Mouse (Mus musculus) kidney, postnatal 14 days (tissue): Measurements from ENCODE around the gene March2.

Experiments
- DNase-seq: peaks from one replicate; pipeline ENCODE4 v3.0.0; 2022; ENCODE audit warnings: mixed read lengths

Gene March2

DNA sequence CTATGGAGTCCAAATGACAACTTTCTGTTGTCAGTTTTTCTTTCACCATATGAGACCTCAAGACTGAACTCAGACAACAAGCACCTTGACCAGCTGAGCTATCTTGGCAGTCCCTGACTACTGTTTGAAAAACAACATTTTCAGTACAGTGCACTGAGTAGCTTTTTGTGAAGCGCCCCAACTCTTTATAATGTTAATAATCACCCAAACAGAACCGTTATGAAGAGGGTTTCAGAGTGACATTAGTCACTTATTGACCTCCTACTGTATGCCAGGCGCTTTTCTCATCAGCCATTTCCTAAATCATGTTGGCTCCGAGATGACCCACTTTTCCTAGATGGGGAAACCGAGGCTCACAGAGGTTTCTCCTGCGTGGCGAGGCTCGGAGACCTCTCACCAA is 488 bp downstream of the March2 start:
- DNase-seq: no peak

DNA sequence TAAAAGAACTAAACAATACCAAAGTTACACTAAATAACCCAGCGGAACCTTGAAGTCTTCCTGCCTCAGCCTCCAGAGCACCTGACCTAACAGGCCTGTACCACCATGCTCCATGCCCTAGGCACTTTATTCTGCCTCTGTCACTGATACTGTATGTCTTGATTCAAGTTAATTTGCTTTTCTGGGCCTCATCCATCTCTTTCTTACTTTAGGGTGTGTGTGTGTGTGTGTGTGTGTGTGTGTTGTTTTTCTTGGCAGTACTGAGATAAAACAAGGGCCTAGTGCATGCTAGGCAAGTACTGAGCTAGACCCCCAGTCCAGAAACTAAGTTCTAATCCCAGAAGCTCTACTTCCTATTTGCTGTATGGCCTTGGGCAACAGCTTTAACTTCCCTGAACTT is 1.2 kb downstream of the March2 start:
- no peak for DNase-seq

DNA sequence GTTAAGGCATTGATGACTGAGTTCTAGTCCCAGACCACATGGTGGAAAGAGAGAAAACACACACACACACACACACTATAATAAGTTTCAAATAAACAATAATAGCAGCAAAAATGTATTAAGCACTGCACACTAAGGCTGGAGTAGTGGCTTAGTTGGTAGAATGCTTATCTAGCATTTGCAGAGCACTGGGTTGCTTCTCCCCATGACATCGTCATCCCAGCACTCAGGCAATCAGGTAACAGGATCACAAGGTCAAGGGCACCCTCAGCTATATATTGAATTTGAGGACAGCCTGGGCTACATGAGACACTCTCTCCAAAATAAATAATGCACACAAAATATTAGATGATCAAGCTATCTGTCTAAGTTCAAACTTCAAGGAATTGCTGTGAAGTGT is 3.7 kb downstream of the March2 start:
- DNase-seq: no peak

DNA sequence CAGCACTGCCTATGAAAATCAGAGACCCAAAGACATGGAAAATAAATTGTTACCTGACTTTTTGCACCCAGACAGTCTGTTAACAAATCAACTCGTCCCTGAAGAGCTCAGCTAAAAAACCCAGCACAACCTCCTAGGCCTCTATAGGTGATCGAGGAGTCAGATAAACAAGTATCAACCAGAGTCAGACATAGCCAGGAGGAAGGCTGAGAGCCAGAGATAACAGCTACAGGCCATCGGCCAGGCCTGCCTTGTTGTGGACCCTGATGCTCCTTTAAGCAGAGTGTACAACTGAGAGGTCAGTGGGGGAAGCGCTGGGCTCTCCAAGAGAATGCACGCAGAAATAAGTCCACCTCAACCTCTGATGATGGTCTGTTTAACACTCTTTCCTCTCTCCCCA is 5.2 kb downstream of the March2 start:
- DNase-seq: no peak

DNA sequence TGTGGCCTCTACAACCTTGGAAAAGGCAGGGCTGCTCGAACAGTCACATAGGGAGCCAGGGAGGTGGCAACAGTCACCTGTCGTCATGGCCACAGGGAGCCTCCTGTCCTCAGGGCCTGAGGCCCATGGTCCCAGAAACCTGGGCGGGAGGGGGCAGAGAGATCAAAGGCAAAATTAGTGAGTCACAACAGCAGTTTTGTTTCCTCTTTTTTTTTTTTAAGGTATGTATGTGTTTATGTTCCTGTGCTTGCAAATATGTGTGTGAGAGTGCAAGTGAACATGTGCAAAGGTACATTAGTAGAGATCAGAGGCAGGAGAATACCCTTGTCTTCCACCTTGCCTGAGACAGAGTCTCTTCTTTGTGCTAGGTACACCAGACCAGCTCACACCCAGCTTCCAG is 8.6 kb downstream of the March2 start:
- DNase-seq: no peak

DNA sequence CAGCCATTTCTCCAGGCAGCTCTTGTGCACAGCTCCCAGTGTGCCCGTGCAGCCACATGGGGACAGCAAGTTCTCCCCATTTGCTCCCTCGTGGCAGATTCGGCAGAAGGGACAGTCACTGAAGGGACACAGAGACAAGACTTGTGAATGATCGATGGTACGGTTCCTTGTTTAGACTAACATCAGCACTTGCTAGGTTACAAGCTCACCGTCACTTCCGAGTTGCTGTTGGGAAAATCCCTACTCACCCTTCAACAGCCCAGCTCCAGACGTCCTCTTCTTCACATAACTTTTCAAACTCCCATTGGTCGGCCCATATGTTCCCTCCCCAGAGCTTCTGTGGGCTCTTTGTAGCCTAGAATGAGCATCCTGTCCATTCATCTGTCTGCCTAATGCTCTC is 15.4 kb downstream of the March2 start:
- DNase-seq: no peak

DNA sequence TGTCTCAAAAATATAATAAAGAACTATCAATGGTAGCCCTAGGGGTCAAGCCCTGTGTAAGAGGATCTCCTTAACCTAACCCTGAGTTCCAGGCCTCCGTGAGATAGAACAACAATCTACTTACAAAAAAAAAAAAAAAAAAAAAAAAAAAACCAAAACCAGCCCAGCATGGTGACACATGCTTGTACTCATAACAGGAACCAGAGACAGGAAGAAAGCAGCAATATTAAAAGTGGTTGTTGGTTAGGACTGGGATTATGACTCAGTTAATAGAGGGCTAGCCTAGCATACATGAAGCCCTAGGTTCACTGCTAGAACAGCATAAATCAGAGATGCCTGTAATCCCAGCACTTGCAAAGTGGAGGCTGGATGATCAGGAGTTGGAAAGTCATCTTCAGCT is 16.3 kb downstream of the March2 start:
- DNase-seq: no peak

DNA sequence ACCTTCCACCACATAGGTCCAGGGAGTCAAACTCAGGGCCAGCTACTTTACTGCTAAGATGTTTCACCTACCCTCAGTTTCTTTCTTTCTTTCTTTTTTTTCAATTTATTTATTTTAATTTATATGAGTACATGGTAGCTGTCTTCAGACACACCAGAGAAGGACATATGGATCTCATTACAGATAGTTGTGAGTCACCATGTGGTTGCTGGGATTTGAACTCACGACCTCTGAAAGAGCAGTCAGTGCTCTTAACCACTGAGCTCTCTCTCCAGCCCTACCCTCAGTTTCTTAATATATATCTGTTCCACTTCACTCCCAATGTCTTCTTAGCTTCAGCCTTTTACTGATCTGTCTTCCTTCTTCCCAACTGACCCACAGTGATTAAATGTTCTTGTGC is 23.0 kb downstream of the March2 start:
- no peak for DNase-seq

DNA sequence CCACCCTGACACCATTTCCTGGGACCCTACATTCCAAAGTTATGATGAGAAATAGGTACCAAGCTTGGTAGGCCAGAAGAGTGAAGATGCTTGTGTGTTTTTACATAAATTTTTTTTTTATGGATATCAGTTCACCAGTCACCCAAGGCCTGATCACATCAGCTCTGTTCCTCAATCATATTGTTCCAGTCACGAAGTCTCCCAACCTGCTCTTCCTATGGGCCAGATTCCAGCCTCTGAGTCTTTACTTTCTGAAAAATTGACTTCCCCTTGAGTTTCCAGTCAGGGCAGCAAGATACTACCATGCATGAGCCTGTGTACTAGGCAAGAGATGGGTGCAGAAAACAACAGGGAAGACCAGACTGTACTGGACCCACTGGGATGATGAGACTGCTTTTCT is 31.7 kb downstream of the March2 start, which contains the start of gene Hnrnpm:
Gene Hnrnpm, minus strand, starts transcription at position 101 of the 400 bp plus-strand sequence.
- DNase-seq: no peak

DNA sequence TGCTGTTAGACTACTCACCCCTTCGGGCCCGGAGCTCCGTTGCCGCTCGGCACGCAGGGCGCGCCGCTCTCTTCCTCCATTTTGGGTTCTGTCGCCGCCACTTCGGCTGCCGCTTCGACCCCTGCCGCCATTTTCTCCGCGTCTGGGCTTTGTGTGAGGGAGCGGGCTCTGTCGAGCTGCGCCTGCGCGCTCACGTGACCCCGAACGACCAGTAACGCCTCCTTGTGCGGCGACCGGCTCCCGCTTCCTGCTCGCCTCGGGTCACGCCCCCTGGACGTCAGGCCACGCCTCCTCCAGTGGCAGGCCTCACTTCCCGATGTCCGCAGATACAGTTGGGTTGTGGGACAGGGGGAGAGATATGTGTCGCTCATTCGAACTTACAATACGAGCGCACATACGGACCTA is 33.2 kb downstream of the March2 start:
- DNase-seq: peak; percentile 99

DNA sequence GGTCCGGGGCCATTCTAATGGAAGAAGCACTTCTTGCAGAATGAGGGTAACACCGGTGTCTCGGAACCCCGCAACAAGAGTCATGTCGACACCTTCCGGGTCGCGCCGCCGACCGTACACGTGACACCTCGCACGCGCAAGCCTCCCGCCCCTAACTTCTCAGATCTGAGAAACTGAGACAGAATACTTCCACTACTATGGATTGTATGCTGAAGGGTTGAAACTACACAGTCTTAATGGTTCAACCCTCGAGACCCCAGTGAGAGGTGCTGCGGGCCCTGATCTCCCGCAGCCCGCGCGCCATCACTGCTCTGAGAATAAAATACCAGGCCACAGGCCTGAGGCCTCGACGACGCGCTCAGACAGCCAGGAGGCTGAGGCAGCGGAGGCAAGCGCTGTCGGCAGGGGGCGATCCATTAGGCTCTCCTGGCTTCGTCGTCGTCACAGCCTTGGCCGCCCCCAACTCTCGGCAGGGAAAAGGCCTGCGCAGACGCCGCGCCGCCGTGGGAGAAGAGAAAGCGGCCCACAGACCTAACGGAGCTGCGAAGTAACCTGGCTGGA is 33.7 kb downstream of the March2 start:
- peak; percentile 73 for DNase-seq

DNA sequence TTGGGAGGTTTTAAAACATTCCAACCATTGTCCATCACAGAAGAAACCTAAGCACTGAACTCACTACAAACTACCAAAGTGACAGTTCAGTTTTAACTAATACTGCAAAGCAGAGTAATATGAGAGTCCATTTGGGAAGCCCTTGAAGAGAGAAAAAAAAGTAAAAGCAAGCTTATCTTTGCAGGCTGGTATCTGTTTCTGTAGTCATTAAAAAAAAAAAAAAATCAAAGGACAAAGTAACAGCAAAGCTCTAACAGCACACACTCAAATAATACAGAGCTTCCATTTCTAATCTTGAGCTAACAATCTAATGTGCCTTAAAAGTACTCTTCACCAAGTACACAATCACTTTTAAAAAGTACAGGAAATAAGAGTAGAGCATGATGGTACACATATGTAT is 36.7 kb downstream of the March2 start:
- DNase-seq: no peak

DNA sequence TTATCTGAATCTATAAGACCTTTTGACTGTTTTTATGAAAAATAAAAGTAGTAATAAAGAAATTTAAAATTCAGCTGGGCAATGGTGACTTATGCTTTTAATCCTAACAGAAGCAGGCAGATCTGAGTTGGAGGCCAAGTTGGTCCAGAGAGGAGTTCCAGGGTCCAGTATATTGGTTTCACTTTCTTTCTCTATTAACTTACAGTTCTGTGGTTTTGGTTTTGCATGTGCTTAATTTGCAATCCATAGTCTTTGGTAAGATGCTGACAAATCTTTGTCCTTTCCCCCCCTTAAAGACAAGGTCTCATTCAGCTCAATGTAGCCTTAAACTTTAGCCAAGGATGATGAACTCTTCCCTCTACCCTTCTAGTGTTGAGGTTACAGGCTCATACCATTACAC is 39.7 kb downstream of the March2 start:
- no peak for DNase-seq

DNA sequence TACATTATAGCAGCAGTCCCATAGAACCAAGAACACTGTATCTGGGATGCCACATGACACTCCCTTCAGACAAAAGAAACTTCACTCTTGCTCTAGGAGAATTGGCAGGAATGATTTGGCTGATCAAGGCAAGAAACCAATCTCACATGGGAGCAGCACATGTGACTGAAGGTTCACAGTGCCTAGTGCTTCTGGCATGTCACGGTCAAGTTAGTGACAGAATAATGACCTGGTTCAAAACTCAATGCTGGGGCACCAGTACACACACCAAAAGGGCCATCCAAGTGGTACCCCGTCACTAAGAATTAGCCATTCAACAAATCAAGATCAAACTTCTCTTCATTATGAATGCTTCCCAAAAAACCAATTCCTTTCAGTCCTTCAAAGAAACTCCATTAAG is 42.4 kb downstream of the March2 start:
- DNase-seq: no peak

DNA sequence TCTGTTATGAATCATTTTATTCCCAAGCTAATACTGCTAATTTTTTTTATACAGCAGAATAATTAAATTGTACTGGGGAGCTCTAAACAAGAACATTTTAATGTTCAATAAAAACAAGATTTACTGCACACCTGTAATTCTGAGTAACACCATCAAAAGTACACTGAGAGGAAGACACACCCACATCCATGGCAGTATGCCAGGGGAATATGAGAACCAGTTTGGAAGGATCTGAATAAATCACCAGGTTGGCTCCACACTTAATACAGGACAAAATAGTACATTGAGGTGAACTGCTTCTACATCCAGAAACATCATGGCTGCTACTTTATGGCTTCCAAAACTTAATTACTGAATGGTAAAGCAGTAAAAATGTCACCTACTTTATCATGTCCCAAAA is 43.0 kb downstream of the March2 start:
- DNase-seq: peak; percentile 64

DNA sequence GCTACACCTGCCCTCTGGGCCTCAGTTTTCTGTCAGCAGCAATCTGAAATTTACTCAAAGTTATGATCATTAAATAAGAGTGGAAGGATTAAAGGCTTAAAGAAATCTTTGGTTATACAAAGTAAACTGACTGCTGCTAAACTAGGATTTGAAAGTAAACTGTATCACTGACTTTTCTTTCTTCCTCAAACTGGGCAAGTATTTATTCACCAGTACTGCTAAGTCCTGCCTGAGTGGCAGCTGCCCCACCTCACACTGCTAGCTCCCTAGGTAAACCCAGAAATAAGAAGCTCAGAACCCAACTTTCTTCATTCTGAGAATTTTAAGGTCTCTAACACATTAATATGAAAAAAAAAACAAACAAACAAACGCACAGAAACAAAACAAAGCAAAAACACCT is 44.6 kb downstream of the March2 start:
- no peak for DNase-seq

DNA sequence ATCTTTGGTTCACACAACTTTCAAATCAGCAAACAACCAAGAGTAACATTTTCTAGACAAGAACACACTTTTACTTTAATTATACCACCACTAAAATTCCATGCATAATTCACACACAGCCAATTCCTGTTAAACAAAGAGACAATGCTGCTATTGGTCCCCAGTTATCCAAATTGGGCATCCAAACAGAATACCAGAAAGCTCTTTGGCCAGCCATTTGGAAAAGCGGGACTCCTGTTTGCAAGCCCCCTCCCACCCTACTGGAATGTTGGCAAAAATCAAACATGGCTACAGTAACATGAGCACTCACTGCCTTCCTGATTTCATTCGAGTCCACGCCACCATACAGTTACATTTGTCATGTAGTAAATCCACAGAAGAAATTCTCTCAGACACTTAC is 48.8 kb downstream of the March2 start:
- no peak for DNase-seq

DNA sequence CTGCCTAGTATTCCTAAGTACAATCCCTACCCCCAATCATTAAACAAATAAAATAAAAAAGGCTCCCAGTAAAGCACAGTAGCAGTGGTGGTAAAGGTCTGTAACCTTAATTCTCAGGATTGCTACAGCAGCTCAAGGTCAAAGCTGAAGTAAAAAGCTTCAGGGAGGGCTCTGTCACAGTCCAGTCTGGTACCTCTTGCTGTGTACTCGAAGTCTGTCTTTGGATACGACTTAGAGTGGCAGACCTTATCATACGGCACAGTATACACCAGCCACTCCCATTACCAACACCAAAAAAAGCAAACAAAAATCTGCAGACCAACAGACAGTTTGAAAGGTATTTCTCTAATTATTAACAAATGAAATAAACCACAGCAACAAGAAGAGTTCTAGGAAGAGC is 51.7 kb downstream of the March2 start:
- no peak for DNase-seq

DNA sequence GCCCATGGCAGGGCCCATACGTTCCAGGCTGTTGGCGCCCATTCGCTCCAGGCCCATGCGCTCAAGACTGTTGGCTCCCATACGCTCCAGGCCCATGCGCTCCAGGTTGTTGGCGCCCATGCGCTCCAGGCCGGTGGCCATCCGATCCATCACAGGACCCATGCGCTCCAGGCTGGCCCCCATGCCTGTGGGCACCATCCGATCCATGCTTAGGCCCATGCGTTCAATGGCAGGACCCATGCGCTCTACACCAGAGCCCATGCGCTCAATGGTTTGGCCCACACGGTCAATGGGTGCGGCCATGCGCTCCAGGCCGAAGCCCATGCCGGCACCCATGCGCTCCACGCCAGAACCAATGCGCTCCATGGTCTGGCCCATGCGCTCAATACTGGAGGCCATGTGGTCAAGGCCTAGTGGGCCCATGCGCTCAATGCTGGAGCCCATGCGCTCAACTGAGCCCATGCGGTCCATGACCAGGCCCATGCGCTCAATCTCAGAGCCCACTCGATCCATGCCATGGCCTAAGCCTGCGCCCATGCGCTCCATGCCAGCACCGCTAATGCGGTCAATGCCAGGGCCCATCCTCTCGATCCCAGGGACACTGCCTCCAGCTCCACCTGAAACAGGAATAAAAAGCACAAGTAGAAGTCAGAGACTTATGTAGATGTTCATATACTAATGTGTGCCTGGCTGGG is 68.5 kb downstream of the March2 start:
- DNase-seq: no peak

DNA sequence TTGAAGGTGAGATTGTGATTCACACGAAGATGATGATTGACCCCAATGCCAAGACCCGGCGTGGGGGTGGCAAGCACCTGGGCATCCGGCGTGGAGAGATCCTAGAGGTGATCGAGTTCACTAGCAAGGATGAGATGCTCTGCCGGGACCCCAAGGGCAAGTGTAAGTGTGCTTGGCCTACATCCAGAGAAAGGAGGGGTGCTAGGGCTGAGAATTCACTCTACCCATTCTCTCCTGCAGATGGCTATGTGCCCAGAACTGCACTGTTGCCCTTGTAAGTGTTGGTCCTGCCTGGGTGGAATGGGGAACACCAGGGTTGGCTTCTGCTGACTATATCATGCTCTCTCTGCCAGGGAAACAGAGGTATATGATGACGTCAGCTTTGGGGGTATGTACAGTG is 73.4 kb downstream of the March2 start:
- DNase-seq: no peak

DNA sequence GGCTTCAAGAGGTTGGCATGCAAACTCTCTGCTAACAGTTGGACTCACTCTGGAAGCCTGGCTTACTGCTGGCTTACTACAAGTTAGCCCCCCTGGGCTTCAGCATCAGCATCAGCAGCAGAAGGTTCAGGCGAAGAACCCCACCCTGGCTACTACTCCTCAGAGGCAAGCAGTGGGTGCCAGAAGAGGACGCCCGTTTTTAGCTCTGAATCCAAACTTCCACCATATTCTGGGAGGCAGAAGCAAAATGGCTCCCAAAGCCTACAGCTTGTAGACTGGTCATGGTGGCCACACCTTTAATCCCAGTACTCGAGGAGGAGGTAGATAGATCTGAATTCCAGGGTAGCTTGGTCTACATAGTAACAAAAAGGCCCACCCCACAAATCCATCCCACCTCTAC is 74.4 kb downstream of the March2 start:
- no peak for DNase-seq

DNA sequence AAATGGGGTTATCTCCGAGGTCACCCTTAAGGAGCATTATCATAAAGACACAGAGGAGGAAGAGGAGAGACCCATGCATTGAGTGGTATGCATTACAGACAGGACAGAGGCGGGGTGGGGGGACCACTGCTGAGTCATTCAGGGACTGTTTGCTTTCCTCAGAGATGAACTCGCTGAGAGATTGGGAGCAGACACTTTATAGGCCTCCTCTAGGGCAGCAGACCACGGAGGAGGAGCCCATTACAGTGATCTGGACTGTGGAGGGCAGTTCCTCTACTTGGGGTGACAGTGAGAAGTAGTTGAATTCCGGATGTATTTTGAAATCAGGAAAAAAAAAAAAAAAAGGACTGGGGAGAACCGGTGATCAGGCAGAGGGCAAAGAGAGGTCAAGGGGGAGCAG is 78.7 kb downstream of the March2 start:
- no peak for DNase-seq

DNA sequence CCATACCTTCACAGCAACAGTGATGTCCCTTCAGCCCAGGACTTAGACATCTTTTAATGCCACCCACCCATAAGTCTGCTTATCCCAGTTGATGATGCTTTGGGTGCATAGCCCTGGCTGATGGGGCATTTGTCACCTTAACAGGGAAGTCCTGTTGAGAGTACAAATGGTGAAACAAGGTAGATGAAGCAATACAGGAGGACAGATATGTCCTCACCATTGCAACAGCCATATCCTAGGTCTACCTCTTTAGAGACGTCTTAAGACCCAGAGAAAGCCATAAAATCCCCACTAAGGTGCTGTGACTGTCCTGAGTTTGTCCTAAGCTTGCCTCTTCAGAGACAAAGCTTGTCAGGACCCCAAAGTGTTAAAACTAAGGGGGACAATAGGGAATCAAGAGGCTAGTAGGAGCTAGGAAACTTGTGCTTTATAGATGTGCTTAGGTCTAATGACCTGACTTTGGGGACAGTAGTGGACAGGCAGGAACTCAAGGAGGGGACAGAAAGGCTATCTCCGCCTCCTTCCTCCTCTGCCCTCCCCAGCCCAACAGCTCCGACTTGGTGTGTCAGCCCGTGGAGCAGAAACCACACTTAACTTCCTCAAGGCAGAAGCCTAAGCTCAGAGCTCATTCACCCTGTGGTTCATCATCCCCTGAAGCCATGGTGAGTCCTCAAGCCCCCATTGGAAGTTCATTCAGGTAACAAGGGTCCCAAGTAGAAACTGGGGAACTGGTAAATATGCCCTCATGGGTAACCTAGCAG is 80.8 kb downstream of the March2 start, which contains the start of gene Pram1:
Gene Pram1, plus strand, starts transcription at position 541 of the 761 bp plus-strand sequence.
- no peak for DNase-seq

DNA sequence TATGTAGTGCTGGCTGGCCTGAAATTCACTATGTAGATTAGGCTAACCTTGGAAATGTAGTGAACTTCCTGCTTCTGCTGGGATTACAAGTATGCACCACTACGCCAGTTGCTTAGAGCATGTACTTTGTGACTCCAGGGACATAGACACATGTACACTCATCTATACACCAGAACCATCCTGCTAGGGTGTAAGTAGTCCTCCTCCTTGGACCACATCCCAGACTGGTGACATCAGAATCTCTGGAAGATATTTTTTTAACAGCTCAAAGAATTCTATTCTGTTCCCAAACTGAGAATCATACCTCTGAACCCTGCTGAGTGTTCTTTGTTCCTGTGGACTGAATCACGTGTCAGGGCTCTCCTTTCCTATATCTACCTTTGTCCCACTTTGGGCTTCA is 81.4 kb downstream of the March2 start:
- no peak for DNase-seq
